Mouse (Mus musculus): Measurements from ENCODE around the gene 4933406M09Rik.

The 4933406M09Rik gene

DNA sequence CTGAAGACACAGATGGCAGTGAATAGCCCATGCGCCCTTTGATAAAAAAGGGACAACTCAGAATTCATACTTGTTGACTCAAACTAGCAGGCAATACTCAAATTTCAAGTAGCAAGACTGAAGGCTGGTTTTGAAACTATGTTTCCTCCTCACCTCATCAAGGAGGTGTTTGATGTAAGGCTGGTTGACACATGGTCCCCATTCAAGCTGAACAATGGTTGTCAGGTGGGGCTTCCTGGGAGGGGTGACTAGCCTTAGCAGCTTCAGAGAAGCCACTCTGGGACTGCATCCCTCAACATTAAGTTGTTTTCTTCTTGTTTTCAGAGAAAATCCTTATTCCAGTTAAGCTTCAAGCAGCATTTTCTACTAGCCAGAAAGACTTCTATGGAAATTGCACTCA, at the start of gene 4933406M09Rik:
Gene 4933406M09Rik, plus strand, starts transcription at position 275 of the 400 bp plus-strand sequence.
- no peak for DNase-seq

DNA sequence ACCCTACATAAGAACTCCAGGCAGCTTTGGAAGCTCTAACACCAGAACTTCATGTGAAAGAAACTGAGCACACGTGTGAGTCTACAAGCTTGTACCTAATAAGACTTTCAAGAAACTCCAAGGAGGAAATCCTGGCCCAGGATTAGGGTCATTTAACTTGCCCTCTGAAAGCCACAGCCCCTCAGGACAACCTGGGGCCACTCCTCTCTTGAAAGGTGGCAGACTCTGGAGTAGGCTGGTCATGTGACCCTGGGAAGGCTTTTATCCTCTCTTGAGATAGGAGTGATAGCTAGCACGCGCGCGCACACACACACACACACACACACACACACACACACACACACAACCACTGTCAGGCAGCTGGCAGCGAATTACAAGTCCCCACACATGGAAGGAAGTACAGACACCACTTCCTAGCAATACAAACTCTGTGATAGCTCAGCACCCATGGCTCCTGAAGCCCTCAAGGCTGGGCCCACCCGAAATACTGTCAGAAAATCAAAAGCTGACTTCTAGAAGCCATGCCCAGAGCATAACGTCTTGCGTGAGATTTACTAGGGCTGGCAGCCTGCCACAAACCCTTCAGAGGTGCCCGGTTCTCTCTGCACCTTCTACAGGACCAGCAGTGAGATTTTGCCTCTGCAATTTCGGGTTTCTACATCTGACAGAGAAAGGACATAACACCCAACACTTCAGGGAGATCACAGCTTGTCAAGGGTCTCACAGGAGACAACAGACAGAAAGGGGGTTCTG, 48.6 kb upstream of the 4933406M09Rik start:
- DNase-seq = no peak

DNA sequence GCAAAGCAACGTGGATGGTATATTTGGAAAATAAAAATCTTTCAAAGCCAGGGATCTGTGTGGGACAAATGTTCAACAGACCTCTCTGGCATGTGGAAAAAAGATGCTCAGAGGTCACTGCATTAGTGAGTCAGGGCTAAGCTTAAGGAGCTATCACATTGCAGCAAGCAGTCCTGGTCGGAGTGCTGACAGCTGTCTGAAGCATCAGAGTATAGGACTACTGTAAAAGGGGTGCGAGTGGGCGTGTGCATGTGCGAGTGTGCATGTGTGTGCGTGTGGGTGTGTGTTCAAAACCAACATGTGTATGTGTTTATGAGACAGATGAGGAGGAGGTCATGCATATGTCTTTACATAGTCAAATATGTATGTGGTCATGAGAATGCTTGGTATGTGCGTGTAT, 46.6 kb upstream of the 4933406M09Rik start:
- DNase-seq = no peak

DNA sequence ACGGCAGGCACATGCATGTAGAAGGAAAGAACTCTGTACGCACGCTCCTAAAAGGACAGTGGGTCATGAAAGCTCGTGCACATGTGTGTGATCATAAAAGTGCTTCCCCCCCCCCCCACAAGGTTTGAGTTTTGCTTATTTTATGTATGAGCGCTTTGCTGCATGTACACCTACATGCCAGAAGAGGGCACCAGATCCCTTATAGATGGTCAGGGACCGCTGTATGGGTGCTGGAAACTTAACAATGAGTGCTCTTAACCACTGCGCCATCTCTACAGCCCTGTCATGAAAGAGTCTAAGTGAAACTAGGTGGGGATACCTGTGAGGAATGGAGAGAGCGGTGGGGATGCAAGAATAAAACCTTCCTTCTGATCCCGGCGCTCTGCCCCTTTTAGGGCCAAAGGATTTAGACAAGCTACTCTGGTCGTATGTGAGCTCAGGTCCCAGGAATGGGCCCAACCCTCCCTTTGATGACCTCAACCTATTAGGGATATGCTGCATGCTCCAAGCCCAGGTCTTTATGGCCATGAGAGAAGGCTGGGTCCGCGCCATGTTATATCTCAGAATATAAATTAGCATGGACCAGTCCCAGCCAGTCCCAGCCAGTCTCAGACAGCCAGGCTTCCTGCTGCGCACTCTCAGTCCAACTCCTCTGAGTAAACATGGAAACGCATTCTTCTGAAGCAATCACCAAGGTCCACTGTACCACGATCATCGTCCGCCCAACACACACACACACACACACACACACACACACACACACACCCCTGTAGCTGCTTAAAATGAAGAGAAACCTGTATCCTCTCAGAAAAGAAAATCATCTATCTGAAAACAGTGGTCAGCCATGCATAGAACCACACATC, 45.8 kb upstream of the 4933406M09Rik start:
- DNase-seq = no peak

DNA sequence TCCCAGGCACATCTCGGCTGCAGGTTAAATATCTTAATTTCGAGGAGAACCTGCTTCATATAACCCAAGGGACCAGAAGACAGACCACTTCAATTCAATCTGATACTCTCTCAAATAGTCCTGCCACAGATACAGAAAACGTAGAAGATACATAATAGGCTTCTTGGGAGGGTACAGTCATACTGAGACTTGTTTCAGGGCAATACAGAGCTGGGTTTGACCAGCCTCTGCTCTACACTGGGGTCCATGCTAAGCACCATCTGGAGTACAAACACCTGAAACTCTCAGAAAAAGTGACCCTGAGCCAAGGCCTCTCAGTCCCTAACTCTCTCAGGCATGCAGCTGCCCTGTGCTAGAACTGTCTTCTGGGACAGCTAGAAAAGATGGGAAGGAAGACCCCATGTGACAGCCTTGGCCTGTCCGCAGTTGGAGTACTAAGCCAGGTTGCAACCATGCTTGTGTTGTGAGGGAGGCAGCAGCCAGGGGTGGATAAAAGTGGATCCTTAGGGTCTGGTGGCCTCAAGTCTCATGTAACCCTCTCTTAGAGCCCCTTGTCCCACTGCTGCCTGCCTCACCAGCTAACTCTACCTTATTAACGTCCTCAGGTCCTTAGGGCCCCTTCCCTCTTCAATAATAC, 44.0 kb upstream of the 4933406M09Rik start:
- DNase-seq = no peak

DNA sequence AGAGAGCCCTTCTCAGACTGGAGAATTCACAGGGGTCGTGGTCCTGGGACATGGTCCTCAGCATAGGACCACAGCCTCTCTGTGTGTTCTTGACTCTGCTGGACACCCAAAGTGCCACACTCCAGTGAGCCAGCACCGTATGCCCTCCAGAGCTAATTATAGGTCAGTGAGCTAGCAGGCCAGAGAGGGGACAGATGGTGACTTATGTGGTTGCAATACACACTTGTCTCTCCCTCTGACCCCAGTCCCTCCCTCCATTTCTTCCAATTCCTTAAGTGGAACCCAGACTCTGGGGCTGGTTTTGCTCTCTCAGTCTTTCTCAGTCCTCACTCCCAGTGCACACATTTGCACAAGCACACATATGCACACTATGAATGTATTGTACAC, 43.5 kb upstream of the 4933406M09Rik start:
- DNase-seq = peak; percentile 70

DNA sequence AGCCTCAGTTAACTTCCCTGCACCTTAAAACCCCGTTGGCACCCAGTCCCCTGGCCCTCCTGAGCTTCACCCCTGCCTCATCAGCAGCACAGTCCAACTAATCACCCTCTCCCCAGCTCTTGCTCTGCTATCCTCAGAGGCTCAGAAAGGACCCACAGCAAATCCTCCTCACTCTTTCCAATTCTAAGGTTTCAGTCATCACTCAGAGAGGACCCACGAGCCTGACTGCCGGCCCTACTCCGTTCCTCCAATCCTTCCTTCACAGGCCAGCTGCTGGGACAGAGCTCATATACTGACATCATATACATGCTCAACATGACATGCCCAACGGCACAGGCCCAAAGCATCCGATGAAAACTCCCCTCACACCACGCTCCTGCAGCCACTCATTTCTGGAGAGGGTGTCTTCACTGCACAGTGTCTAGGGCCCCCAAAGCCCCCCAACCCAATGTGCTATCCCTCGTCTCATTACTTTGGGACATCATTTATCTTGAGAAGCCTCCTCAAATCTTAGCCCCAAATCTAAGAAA, 42.9 kb upstream of the 4933406M09Rik start:
- DNase-seq = no peak

DNA sequence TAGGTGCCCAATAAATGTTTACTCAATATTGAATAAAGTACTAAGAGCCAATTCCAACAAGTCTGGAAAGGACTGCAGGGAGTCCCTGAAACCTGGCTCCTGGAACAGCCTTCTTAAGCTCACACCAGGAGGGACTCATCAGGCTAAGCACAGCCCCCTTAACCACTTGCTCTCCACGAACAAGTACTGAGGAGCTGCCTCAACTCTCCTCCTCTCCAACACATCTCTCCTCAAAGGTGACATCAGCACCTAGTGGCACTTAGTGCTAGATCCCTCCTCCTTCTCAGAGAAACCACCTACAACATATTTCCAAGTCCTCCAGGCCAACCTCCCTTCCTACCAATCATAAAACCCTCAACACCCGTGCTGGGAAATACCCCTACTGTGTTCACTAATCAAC, 42.2 kb upstream of the 4933406M09Rik start:
- DNase-seq = peak; percentile 52

DNA sequence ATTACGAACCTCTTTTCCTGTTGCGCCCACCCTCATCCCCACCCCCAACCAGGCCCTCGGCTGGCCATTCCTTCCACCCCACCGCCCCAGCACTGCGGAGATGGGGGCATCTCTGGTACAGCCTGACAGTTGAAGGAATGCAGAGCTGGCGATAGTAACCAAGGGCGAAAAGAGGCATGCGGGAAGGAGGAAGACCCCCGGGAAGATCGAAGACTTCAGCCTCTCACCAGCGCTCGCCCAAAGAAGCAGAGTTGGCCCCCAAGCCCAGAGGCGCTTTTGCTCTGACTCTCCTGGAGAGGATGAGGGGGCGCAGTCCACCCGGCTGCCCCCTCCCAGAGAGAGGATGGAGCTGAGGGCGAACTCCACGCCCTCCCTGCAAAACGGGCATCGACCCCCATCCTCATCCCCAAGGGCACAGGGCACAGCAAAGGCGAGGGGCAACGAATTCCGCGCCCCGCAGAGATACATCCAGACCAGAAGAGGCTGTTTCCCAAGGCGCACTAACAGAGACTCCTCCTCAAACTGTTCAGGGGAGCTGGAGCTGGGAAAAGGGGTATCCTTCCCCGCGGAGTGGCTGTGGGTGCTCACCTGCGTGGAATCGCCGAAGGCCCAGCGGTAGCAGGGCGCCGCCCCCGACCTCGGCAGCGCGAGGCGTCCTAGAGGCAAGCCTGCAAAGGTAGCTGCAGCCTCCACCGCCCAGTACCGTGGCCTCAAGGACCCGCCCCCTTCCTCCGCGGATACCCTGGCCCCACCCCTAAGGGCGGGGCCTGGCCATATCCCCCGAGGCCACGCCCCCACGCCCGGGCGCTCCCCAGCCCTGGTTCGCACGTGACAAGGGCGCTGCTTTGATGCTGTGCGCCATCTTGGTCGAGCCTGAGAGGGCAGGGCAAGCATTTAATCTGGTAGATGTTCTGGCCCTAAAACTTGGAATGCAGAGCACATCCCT, 41.5 kb upstream of the 4933406M09Rik start:
- DNase-seq = peak; percentile 96

DNA sequence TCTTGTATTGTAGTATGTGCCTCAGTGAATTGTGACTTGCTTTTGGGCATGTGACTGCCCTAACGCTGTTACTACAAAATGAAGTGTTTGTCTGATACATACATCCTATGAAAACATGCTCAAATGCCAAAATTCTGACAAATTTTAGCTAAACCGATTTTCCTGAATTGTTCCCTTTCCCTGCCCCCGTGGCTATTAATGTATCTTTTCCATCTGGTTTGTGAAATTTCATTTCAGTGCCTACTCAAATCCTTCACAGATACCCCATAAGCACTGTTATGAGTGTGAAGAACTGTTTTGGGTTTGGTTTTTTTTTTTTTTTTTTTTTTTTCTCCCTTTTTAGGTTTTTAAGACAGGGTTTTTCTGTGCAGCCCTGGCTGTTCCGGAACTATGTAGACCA, 40.7 kb upstream of the 4933406M09Rik start:
- no peak for DNase-seq

DNA sequence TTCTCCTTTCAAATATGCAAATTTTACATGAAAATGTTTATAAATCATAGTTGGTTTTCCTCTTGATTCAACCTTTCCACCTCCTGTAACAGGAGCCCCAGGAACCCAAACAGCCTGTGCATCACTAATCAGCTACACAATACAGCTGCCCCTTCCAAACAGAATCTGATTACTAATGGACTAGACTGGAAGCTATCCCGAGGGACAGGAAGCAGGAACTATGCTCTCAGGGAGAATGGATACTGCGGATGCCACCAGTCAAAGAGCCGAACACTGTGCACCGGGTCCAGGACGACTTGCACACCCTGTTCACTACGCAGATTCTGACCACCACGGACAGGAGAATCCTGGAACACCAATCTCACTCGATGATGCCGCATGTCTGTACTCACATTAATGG, 37.9 kb upstream of the 4933406M09Rik start:
- DNase-seq = no peak

DNA sequence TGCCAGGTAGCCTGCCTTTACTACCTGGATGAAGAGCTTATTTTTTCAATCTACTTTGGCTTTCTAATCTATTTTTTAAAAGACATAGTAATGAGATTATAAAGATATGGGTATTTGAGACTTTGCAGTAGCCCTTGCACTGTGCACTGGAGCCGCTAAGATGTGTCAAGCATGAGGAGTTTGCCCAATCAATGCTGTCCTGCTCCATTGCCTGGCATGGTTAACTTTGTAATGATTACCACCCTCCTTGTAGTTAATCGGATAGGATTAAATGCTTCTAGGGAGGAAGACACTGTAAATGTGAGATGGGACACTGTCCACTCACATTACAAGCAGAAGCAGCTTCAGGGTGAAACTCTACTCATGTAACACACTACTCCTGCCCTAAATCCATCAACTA, 32.4 kb upstream of the 4933406M09Rik start:
- no peak for DNase-seq

DNA sequence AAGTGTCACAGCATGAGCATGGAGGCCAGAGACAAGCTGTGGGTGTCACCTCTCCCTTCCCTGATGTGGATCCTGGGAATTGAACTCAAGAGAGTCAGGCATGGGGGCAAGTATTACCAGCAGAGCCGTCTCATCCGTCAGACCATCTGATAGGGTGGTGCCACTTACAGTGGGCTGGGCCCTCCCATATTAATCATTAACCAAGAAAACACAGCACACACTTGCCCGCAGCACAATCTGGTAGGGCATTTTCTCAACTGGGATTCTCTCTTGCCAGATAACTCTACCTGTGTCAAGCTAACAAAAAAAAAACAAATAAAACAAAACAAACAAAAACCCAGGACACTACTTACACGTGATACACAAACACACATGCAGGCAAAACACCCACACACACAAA, 28.3 kb upstream of the 4933406M09Rik start:
- no peak for DNase-seq

DNA sequence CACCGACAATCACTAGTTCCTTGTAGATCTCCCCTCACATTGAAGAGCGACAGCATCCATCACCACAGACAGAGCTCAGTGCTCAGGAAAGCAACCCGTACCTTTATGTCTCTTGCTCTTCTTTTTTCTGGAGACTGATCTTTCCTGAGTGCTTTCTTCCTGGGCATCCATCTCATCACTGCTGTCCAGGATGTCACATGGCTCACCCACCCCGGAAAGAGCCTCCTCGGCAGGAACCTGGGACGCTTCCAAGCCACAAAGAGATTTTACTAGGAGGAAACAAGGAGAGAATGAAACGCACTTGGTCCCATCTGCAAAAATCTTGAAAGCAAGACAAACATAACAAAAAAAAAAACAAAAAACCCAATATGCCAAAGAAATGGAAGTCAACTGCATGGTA, 25.1 kb upstream of the 4933406M09Rik start:
- DNase-seq = no peak

DNA sequence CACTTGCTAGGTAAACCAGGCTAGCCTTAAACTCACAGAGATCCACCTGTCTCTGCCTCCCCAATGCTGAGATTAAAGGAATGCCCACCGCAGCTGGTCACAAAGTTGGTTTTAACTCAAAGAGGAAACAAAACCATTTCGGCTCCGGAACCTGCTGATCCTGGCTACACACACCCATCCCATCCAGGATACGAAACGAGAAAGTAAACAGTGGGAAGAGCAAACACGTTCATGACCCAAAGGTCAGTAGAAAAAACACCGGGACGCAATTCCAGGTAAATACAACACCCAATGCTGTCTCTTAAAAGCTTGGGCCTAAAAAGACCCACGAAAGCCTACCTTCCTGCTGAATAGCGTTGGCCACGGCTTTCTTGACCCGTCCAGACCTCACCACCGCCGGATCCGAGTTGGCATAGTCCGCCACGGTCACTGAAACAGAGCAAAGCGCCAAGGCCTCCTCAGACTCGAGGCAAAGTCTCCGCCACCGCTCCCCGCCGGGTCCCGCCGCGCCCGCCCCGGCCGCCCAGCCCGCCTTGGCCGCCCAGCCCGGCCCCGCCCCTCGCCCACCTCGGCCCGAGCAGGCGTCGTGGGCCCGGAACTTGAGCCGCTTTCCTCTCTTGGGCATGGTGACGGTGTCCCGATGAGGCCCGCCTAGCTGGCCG, 24.4 kb upstream of the 4933406M09Rik start:
- no peak for DNase-seq

DNA sequence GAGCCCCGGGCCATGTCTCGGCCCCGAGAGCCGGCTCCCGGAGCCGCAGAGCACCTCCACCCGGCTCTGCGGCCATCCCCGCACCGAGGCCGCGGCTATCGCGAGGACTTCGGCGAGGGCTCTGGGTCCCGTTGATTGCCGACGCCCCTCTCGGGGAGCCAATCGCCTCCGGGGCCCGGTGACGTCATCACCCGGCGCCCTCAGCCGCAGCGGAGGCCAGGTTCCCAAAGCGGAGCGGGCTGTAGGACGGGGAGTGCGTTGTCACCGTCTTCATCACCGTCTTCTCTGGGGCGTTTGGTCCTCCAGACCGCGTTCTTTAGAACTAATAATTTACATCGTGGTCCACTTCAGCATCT, 23.9 kb upstream of the 4933406M09Rik start, which contains the start of gene Tmem183a:
Gene Tmem183a, minus strand, starts transcription at position 123 of the 356 bp plus-strand sequence.
- DNase-seq = peak; percentile 96

DNA sequence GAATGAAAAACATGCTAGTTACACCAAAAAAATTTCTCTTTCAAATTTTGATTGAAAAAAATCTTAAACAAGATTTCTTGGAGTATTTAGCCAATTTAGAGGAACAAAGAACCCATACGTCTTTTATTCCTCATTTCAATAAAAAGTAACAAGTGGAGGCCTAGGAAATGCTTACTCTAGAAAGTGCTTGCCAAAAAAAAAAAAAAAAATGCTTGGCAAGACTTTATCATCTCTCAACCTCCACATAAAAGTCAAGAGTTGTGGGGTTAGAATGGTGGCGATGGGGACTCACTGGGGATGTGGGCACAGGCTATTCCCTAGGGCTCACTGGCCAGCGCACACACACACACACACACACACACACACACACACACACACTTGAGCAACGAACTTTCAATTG, 22.5 kb upstream of the 4933406M09Rik start:
- DNase-seq = no peak

DNA sequence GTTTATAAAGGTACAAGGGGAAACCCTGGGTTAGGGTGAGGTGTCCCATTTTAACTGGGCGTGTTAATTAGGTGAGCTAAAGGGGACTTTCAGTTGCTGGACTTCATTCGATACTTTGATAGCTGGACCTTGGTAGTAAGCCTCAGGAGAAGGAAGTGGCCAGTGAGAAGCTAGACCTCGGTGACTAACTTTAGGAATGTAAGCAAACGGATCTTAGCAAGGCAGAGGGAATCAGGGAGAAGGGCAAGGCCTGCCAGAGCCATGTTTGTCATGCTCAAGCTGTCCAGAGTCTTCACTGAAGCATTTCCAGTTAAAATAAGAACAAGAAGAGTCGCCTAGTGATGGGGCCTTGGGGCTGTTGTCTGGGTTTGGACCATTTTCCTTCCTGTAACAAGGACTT, 20.2 kb upstream of the 4933406M09Rik start:
- no peak for DNase-seq

DNA sequence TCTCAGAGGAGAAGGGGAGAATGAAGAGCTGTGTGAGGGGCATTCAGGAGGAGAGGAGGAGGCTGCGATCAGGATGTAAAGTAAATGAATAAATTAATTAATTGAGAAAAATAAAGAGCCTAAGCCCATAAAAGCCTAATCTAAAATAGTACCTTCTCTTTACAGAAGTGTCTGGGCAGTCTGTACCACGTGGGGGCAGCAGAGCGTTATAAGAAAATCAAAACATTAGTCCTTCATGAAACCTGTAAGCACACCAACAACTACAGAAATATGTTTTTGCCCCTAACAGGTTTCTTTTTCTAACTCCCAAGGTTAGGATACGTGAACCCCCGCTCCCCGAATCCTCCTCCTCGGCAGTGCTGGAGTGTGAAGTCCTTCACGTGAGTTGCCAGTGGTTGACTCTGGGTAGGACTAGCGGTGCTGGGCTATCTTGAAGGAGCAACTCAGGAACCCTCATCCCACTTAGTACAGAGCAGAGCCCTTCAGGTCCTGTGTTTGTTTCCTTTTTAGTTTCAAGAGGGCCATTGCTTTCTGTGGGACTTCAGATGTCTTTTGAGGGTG, 16.9 kb upstream of the 4933406M09Rik start:
- no peak for DNase-seq

DNA sequence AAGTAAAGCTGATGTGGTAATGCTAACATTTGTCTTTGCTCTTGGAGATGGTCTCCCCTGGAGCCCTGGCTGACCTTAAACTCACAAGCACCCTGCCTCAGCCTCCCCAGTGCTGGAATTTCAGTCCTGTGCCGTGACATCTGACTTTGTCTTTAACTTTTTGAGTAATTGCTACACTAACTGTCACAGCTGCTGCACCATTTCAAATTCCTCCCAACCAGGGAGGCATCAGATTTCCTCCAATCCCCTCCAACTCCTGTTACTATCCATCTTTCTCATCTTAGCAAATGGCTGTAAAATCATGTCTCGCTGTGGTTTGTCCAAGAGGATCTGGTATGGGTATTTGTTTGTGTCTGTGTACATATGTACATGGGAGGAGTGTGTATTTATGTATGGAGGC, 11.6 kb upstream of the 4933406M09Rik start:
- DNase-seq = no peak

DNA sequence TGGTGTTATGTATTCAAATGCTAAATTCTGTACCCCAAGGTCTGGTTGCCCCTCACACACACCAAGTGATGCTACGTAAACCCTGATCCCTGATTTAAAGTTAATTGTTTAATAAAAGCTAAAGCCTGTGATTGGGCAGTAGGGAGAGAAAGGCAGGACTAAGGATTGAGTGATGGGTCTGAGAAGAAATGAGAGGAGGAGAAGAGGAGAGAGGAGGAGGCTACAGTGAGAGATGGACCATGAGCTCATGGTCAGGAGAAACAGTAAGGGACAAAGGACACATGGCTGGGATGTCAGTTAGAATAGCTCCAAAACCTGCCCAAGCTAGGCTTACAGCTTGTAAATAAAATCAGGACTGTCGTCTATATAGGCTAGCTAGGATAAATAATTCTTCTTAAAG, 4.7 kb upstream of the 4933406M09Rik start:
- DNase-seq = no peak

Data from cerebellum, adult 11 months (tissue).